Mouse (Mus musculus): ENCODE measurements at regions not wholly inside any gene's neighbourhood (a gene's known extent, or its start where the extent isn't known, plus 50 kb on each side); places are given as distances from the start of the nearest gene placed in this dataset. TPM values are rescaled to one million over a fixed set of nuclear protein-coding genes. Genes with fewer than 3 reads are reported as not detected.

DNA sequence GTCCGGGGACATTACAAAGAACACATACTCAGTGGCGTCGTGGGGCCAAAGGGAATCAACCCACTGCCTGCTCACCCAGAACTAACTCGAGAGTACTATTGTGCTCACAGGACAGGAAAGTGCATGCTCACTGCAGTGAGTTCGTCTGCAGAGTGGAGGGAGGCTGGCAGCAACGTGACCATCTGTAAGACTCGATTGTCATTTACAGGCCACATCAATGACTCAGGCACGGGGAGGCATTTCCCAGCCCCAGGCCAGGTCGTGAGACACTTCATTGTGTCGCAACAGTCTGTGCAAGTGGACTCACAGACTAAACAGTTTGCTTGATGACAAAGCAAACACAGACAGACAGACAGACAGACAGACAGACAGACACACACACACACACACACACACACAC, 61.1 kb upstream of the Adamts16 start:
- Histone ChIP-seq H3K9me3 (no peaks in the 10 kb centered on the region), H3K27me3 (no peaks in the 10 kb centered on the region), H3K4me1 (replicated peaks) (peaks cover 5% of the 10 kb centered on the region), H3K27ac (replicated peaks) (no peak overlapping the region), H3K4me3 (no peak overlapping the region), H3K4me2 (no peak overlapping the region), H3K9ac (no peak overlapping the region), H3K36me3 (no peaks in the 10 kb centered on the region)
- ATAC-seq (ENCODE audit: low read depth): no peak
- 36% methylated on average over 10 of the region's 10 CpGs for WGBS

DNA sequence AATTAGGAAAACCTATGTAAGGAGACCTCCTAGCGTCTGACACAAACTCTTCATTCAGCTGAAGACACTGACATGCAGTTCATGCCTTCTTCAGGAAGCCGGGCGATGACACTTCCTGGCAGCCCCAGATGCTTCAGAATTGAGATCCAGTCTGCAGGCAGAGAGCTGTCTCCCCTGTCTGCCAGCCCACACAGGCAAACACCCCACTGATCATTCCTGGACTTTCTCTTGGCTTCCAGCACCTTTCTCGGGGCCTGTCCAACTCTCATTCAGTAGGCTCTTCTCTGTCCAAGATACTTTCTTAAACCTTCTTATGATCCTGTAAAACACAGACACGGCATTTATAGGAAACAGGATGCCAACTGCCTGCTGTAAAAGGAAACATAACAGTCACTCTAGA, 50.0 kb upstream of the Adamts16 start:
- Histone ChIP-seq H3K4me3 (no peak overlapping the region), H3K27ac (replicated peaks) (no peak overlapping the region), H3K4me1 (replicated peaks) (no peaks in the 10 kb centered on the region), H3K36me3 (no peaks in the 10 kb centered on the region), H3K9me3 (no peaks in the 10 kb centered on the region), H3K4me2 (no peak overlapping the region), H3K9ac (no peak overlapping the region), H3K27me3 (no peaks in the 10 kb centered on the region; the same call in 1 of the 2 replicates)
- no peak for ATAC-seq (ENCODE audit: low read depth)
- WGBS: 83% methylated on average over 5 of the region's 5 CpGs

Small RNAs in the stretch of these regions (microRNA-seq; reads per million reads assigned to microRNA genes)
- gene Mir466f-4: not detected
